Mouse (Mus musculus): ENCODE results near the gene Myo6. TPM values are rescaled to one million over a fixed set of nuclear protein-coding genes. Genes with fewer than 3 reads are reported as not detected.

The Myo6 gene
- polyA plus RNA-seq, 1 experiment from 2014 or later, result 16.2 TPM

- H3K4me1 ChIP-seq (replicated peaks; ENCODE audit: control insufficient read depth, insufficient read depth, low read length), result no peaks in the 10 kb centered on the region
- 89% methylated on average over 13 of the region's 13 CpGs for WGBS
- ATAC-seq (ENCODE audit: low FRiP score) (no peak), DNase-seq (ENCODE audit: low spot score) (no peak)
- no peak overlapping the region for H3K9ac ChIP-seq (ENCODE audit: low read depth, low read length)
- H3K4me2 ChIP-seq (replicated peaks; ENCODE audit: low read depth, low read length), result no peak overlapping the region
- H3K9me3 ChIP-seq (ENCODE audit: control insufficient read depth, low read length), result no peaks in the 10 kb centered on the region
- H3K36me3 ChIP-seq (ENCODE audit: control insufficient read depth, insufficient read depth, low read length), result no peaks in the 10 kb centered on the region
- H3K27me3 ChIP-seq (ENCODE audit: control insufficient read depth, insufficient read depth, low read length), result no peaks in the 10 kb centered on the region
- no peak overlapping the region for H3K4me3 ChIP-seq (ENCODE audit: low read depth, low read length)
- no peak overlapping the region for H3K27ac ChIP-seq (ENCODE audit: low read depth, low read length)
Observed at GRCm38 (mm10) chr9:80176696-80177478, 12.1 kb downstream of the Myo6 start.

- Histone ChIP-seq H3K9ac (ENCODE audit: low read depth, low read length) (no peak overlapping the region), H3K27me3 (ENCODE audit: control insufficient read depth, insufficient read depth, low read length) (no peaks in the 10 kb centered on the region), H3K4me2 (replicated peaks; ENCODE audit: low read depth, low read length) (no peak overlapping the region), H3K27ac (ENCODE audit: low read depth, low read length) (no peak overlapping the region), H3K36me3 (ENCODE audit: control insufficient read depth, insufficient read depth, low read length) (no peaks in the 10 kb centered on the region), H3K9me3 (ENCODE audit: control insufficient read depth, low read length) (no peaks in the 10 kb centered on the region), H3K4me3 (ENCODE audit: low read depth, low read length) (no peak overlapping the region), H3K4me1 (replicated peaks; ENCODE audit: control insufficient read depth, insufficient read depth, low read length) (no peaks in the 10 kb centered on the region)
- DNase-seq (ENCODE audit: low spot score), result no peak
- ATAC-seq (ENCODE audit: low FRiP score), result no peak
- 96% methylated on average over 2 of the region's 2 CpGs for WGBS
Observed at GRCm38 (mm10) chr9:80178670-80179069, 13.8 kb downstream of the Myo6 start.

- no peaks in the 10 kb centered on the region for H3K9me3 ChIP-seq (ENCODE audit: control insufficient read depth, low read length)
- 71% methylated on average over 4 of the region's 4 CpGs for WGBS
- 0 out of 2 replicates have a peak, but pooled peaks have one; percentile 13 for ATAC-seq (ENCODE audit: low FRiP score)
- no peaks in the 10 kb centered on the region for H3K36me3 ChIP-seq (ENCODE audit: control insufficient read depth, insufficient read depth, low read length)
- no peak overlapping the region for H3K4me2 ChIP-seq (replicated peaks; ENCODE audit: low read depth, low read length)
- no peak overlapping the region for H3K4me3 ChIP-seq (ENCODE audit: low read depth, low read length)
- H3K27ac ChIP-seq (ENCODE audit: low read depth, low read length), result no peak overlapping the region
- H3K4me1 ChIP-seq (replicated peaks; ENCODE audit: control insufficient read depth, insufficient read depth, low read length), result no peaks in the 10 kb centered on the region
- H3K9ac ChIP-seq (ENCODE audit: low read depth, low read length), result no peak overlapping the region
- DNase-seq (ENCODE audit: low spot score), result no peak
- no peaks in the 10 kb centered on the region for H3K27me3 ChIP-seq (ENCODE audit: control insufficient read depth, insufficient read depth, low read length)
Observed at GRCm38 (mm10) chr9:80179688-80180087, 14.9 kb downstream of the Myo6 start.

GRCm38 (mm10) chr9:80180771-80181170, 15.9 kb downstream of the Myo6 start:
- Histone ChIP-seq H3K4me2 (replicated peaks; ENCODE audit: low read depth, low read length) (no peak overlapping the region), H3K36me3 (ENCODE audit: control insufficient read depth, insufficient read depth, low read length) (no peaks in the 10 kb centered on the region), H3K9me3 (ENCODE audit: control insufficient read depth, low read length) (no peaks in the 10 kb centered on the region), H3K4me1 (replicated peaks; ENCODE audit: control insufficient read depth, insufficient read depth, low read length) (no peaks in the 10 kb centered on the region), H3K27ac (ENCODE audit: low read depth, low read length) (no peak overlapping the region), H3K4me3 (ENCODE audit: low read depth, low read length) (no peak overlapping the region), H3K27me3 (ENCODE audit: control insufficient read depth, insufficient read depth, low read length) (no peaks in the 10 kb centered on the region), H3K9ac (ENCODE audit: low read depth, low read length) (no peak overlapping the region)
- WGBS, result 87% methylated on average over 5 of the region's 5 CpGs
- ATAC-seq (ENCODE audit: low FRiP score) (no peak), DNase-seq (ENCODE audit: low spot score) (no peak)

GRCm38 (mm10) chr9:80181692-80182091, 16.9 kb downstream of the Myo6 start:
- H3K4me1 ChIP-seq (replicated peaks; ENCODE audit: control insufficient read depth, insufficient read depth, low read length), result no peaks in the 10 kb centered on the region
- WGBS, result 97% methylated on average over 1 of the region's 1 CpGs
- no peaks in the 10 kb centered on the region for H3K36me3 ChIP-seq (ENCODE audit: control insufficient read depth, insufficient read depth, low read length)
- DNase-seq (ENCODE audit: low spot score) (no peak), ATAC-seq (ENCODE audit: low FRiP score) (no peak)
- no peak overlapping the region for H3K9ac ChIP-seq (ENCODE audit: low read depth, low read length)
- H3K27ac ChIP-seq (ENCODE audit: low read depth, low read length), result no peak overlapping the region
- H3K4me2 ChIP-seq (replicated peaks; ENCODE audit: low read depth, low read length), result no peak overlapping the region
- no peaks in the 10 kb centered on the region for H3K9me3 ChIP-seq (ENCODE audit: control insufficient read depth, low read length)
- H3K27me3 ChIP-seq (ENCODE audit: control insufficient read depth, insufficient read depth, low read length), result no peaks in the 10 kb centered on the region
- H3K4me3 ChIP-seq (ENCODE audit: low read depth, low read length), result no peak overlapping the region

GRCm38 (mm10) chr9:80184138-80184537, 19.3 kb downstream of the Myo6 start:
- H3K4me2 ChIP-seq (replicated peaks; ENCODE audit: low read depth, low read length), result no peak overlapping the region
- H3K27me3 ChIP-seq (ENCODE audit: control insufficient read depth, insufficient read depth, low read length), result no peaks in the 10 kb centered on the region
- no peaks in the 10 kb centered on the region for H3K9me3 ChIP-seq (ENCODE audit: control insufficient read depth, low read length)
- no peak overlapping the region for H3K4me3 ChIP-seq (ENCODE audit: low read depth, low read length)
- H3K4me1 ChIP-seq (replicated peaks; ENCODE audit: control insufficient read depth, insufficient read depth, low read length), result no peaks in the 10 kb centered on the region
- ATAC-seq (ENCODE audit: low FRiP score) (0 out of 2 replicates have a peak, but pooled peaks have one; percentile 50), DNase-seq (ENCODE audit: low spot score) (no peak)
- 76% methylated on average over 5 of the region's 5 CpGs for WGBS
- H3K27ac ChIP-seq (ENCODE audit: low read depth, low read length), result no peak overlapping the region
- H3K9ac ChIP-seq (ENCODE audit: low read depth, low read length), result no peak overlapping the region
- H3K36me3 ChIP-seq (ENCODE audit: control insufficient read depth, insufficient read depth, low read length), result no peaks in the 10 kb centered on the region

GRCm38 (mm10) chr9:80185737-80186136, 20.9 kb downstream of the Myo6 start:
- Histone ChIP-seq H3K36me3 (ENCODE audit: control insufficient read depth, insufficient read depth, low read length) (no peaks in the 10 kb centered on the region), H3K4me3 (ENCODE audit: low read depth, low read length) (no peak overlapping the region), H3K27me3 (ENCODE audit: control insufficient read depth, insufficient read depth, low read length) (no peaks in the 10 kb centered on the region), H3K27ac (ENCODE audit: low read depth, low read length) (no peak overlapping the region), H3K9ac (ENCODE audit: low read depth, low read length) (no peak overlapping the region), H3K4me2 (replicated peaks; ENCODE audit: low read depth, low read length) (no peak overlapping the region), H3K4me1 (replicated peaks; ENCODE audit: control insufficient read depth, insufficient read depth, low read length) (no peaks in the 10 kb centered on the region), H3K9me3 (ENCODE audit: control insufficient read depth, low read length) (no peaks in the 10 kb centered on the region)
- ATAC-seq (ENCODE audit: low FRiP score) (no peak), DNase-seq (ENCODE audit: low spot score) (no peak)
- WGBS, result 54% methylated on average over 3 of the region's 3 CpGs

- H3K27ac ChIP-seq (ENCODE audit: low read depth, low read length), result no peak overlapping the region
- no peak for ATAC-seq (ENCODE audit: low FRiP score)
- WGBS, result 86% methylated on average over 8 of the region's 8 CpGs
Observed at GRCm38 (mm10) chr9:80186693-80187092, 21.9 kb downstream of the Myo6 start.

GRCm38 (mm10) chr9:80188324-80188893, 23.6 kb downstream of the Myo6 start:
- H3K4me1 ChIP-seq (replicated peaks; ENCODE audit: control insufficient read depth, insufficient read depth, low read length), result no peaks in the 10 kb centered on the region
- no peak overlapping the region for H3K4me2 ChIP-seq (replicated peaks; ENCODE audit: low read depth, low read length)
- ATAC-seq (ENCODE audit: low FRiP score) (no peak), DNase-seq (ENCODE audit: low spot score) (no peak)
- no peaks in the 10 kb centered on the region for H3K9me3 ChIP-seq (ENCODE audit: control insufficient read depth, low read length)
- WGBS, result 44% methylated on average over 5 of the region's 5 CpGs
- H3K4me3 ChIP-seq (ENCODE audit: low read depth, low read length), result no peak overlapping the region
- no peak overlapping the region for H3K27ac ChIP-seq (ENCODE audit: low read depth, low read length)
- H3K9ac ChIP-seq (ENCODE audit: low read depth, low read length), result no peak overlapping the region
- no peaks in the 10 kb centered on the region for H3K27me3 ChIP-seq (ENCODE audit: control insufficient read depth, insufficient read depth, low read length)
- no peaks in the 10 kb centered on the region for H3K36me3 ChIP-seq (ENCODE audit: control insufficient read depth, insufficient read depth, low read length)

More at GRCm38 (mm10) chr9:80186693-80187092, 21.9 kb downstream of the Myo6 start:
- Histone ChIP-seq H3K4me3 (ENCODE audit: low read depth, low read length) (no peak overlapping the region), H3K4me1 (replicated peaks; ENCODE audit: control insufficient read depth, insufficient read depth, low read length) (no peaks in the 10 kb centered on the region), H3K9ac (ENCODE audit: low read depth, low read length) (no peak overlapping the region), H3K9me3 (ENCODE audit: control insufficient read depth, low read length) (no peaks in the 10 kb centered on the region), H3K36me3 (ENCODE audit: control insufficient read depth, insufficient read depth, low read length) (no peaks in the 10 kb centered on the region), H3K4me2 (replicated peaks; ENCODE audit: low read depth, low read length) (no peak overlapping the region), H3K27me3 (ENCODE audit: control insufficient read depth, insufficient read depth, low read length) (no peaks in the 10 kb centered on the region)
- no peak for DNase-seq (ENCODE audit: low spot score)
